Mouse (Mus musculus): ENCODE measurements at regions not wholly inside any gene's neighbourhood (a gene's known extent, or its start where the extent isn't known, plus 50 kb on each side); places are given as distances from the start of the nearest gene placed in this dataset.

DNA sequence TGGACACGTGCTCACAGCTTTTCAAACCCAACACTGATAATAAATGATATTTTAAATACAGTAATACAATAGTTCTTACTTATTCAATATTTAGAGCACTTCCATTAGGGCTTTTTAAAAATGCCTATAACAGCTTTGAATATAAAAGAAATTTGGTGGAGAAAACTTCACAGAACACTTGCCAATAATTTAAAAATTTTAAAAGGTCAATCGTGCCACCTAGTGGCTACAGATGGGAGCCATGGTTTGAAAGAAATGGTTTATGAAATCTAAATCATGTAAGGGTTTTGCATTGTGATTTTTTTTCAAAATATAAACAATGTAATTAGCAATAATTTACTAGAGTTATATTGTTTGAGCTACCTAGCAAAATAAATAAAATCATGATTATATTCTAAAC is 541.6 kb downstream of the Arl4a start:
- no peak for TF ChIP-seq POLR2A (IDR thresholded peaks at IDR 0.05; ENCODE audit: control insufficient read depth, low read depth, low read length)
- no peak for TF ChIP-seq CTCF (IDR thresholded peaks at IDR 0.05; ENCODE audit: control insufficient read depth, insufficient read depth, insufficient replicate concordance, low read depth, low read length)
